Mouse (Mus musculus) C2C12 (cell line): ENCODE measurements around the gene Tbc1d23. TPM values are rescaled to one million over a fixed set of nuclear protein-coding genes. Genes with fewer than 3 reads are reported as not detected.
A peak's percentile ranks its signal among the peaks of the same experiment; 100 is the strongest.

Source experiments
- H3K27me3 ChIP-seq: one replicate; pipeline ENCODE4 v1.6.1; 2011; ENCODE audit not compliant: control insufficient read depth, insufficient read depth, insufficient read length
- H3K36me3 ChIP-seq: one replicate; pipeline ENCODE4 v1.6.1; 2011; ENCODE audit not compliant: control insufficient read depth, insufficient read depth
- H3K4me3 ChIP-seq: one replicate; pipeline ENCODE4 v1.5.1; 2011; ENCODE audit warnings: mild to moderate bottlenecking, control low read depth; ENCODE audit not compliant: poor library complexity, insufficient read depth, severe bottlenecking
- H3K79me2 ChIP-seq: one replicate; pipeline ENCODE4 v1.6.1; 2011; ENCODE audit not compliant: control insufficient read depth, insufficient read depth
- H3K79me3 ChIP-seq: one replicate; pipeline ENCODE4 v1.6.1; 2011; ENCODE audit warnings: low read depth, control low read depth
- H3ac ChIP-seq: one replicate; pipeline ENCODE3; 2011; ENCODE audit warnings: low read depth; ENCODE audit not compliant: control insufficient read depth, insufficient read length
- CEBPB ChIP-seq: IDR thresholded peaks from one replicate; pipeline ENCODE4 v1.6.1; 2011; ENCODE audit warnings: low read depth, mild to moderate bottlenecking, control low read depth, moderate library complexity
- CTCF ChIP-seq: IDR thresholded peaks from one replicate; pipeline ENCODE4 v1.5.1; 2011; ENCODE audit not compliant: control insufficient read depth, insufficient read depth, insufficient read length
- FOSL1 ChIP-seq: IDR thresholded peaks from one replicate; pipeline ENCODE4 v1.8.0; 2011; ENCODE audit warnings: mild to moderate bottlenecking, low read length; ENCODE audit not compliant: poor library complexity, insufficient read depth, severe bottlenecking
- MAX ChIP-seq: IDR thresholded peaks from one replicate; pipeline ENCODE4 v1.6.1; 2011; ENCODE audit warnings: mild to moderate bottlenecking, control low read depth
- MYOD1 ChIP-seq: IDR thresholded peaks from one replicate; pipeline ENCODE4 v1.6.1; 2011; ENCODE audit warnings: low read depth; ENCODE audit not compliant: control insufficient read depth, insufficient read length
- MYOG ChIP-seq: IDR thresholded peaks from one replicate; pipeline ENCODE4 v1.6.1; 2011; ENCODE audit not compliant: control insufficient read depth, insufficient read length; ENCODE audit errors: extremely low read depth
- USF1 ChIP-seq: IDR thresholded peaks from one replicate; pipeline ENCODE4 v1.6.1; 2011; ENCODE audit warnings: low read depth, mild to moderate bottlenecking, control low read depth, moderate library complexity
- polyA plus RNA-seq: library from polyadenylated mRNA; unstranded; fragments of >200 nt; fragmentation: generic; extraction: Trizol; gene quantifications from one replicate; pipeline ENCODE4 v1.2.1, GENCODE M21; 2012; ENCODE audit warnings: missing spikeins

Tbc1d23 gene
- polyA plus RNA-seq, 1 experiment = 5.3 TPM

DNA sequence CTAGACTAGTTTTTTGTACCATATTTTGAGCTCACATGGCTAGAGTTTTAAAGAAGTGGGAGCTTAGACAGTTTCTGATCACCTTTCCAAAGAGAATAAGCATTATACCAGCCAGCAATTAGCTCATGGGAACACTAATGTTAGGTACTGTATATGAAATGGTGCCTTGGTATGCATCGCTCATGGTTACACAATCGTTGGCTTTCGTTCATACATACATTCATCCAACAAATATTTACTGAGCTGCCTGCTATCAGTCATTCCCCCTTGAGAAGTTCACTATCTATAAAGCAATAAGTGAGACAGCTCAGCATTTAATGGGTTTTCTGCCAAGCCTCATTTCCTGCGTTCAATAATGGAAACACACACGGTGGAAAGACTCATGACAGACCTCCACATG, 4.9 kb downstream of the Tbc1d23 start:
- no peaks in the 10 kb centered on the region for H3K27me3 ChIP-seq
- no peak for TF ChIP-seq CTCF
- TF ChIP-seq CEBPB = peak; percentile 60
- no peak for TF ChIP-seq MAX
- TF ChIP-seq MYOG = no peak
- TF ChIP-seq FOSL1 = no peak
- no peak for TF ChIP-seq USF1
- no peak for TF ChIP-seq MYOD1
- H3K36me3 ChIP-seq = no peaks in the 10 kb centered on the region
- H3K4me3 ChIP-seq = no peak overlapping the region
- peaks cover 34% of the 10 kb centered on the region for H3K79me3 ChIP-seq
- peaks cover 50% of the 10 kb centered on the region for H3K79me2 ChIP-seq
- H3ac ChIP-seq = no peak overlapping the region

DNA sequence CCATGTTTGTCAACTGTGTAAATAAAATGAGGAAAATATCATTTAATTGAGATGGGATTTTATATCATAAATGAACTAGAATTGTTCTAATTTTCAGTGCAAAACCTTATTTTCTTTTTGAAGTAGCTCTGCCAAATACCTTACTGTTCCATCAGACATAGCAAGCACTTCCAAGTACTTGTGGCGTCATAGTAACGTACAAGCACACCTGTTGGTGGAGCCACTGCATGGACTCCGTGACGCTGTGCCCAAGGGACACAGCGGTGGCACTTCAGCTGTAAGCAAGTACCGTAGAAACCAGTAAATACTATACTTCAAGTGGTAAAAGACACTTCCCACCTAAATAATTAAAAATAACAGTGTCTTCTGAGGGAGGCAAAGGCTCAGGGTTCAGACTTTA, 10.9 kb downstream of the Tbc1d23 start:
- no peak overlapping the region for H3K4me3 ChIP-seq
- H3ac ChIP-seq = no peak overlapping the region
- H3K27me3 ChIP-seq = no peaks in the 10 kb centered on the region
- H3K79me2 ChIP-seq = peaks cover 9% of the 10 kb centered on the region
- H3K36me3 ChIP-seq = peaks cover 4% of the 10 kb centered on the region
- TF ChIP-seq CEBPB = no peak
- no peak for TF ChIP-seq USF1
- no peak for TF ChIP-seq CTCF
- TF ChIP-seq MYOD1 = no peak
- no peak for TF ChIP-seq FOSL1
- TF ChIP-seq MAX = no peak
- TF ChIP-seq MYOG = no peak
- peaks cover 10% of the 10 kb centered on the region for H3K79me3 ChIP-seq

DNA sequence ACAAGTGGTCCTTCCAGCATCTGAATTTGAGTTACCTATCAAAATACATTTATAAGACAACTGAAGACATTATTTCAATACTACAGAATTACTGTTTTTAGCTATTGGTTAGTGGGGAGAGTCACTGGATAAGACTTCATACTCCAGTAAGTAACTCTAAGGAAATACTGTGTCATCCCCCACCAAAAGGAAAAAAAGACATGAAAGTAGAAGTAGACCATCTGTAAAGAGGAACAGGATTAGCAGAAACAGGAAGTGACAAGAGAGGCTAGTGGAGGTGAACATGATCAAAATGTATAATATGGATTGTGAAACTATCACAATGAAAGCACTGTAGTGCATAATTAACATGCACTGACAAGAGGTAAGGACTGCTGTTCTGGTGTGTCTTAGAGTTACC, 15.3 kb downstream of the Tbc1d23 start:
- H3K27me3 ChIP-seq = no peaks in the 10 kb centered on the region
- H3K79me2 ChIP-seq = no peaks in the 10 kb centered on the region
- peaks cover 1% of the 10 kb centered on the region for H3K79me3 ChIP-seq
- TF ChIP-seq USF1 (no peak), CEBPB (no peak), MYOD1 (no peak), CTCF (no peak), MAX (no peak), MYOG (no peak)
- no peak overlapping the region for H3ac ChIP-seq
- H3K4me3 ChIP-seq = no peak overlapping the region
- peaks cover 10% of the 10 kb centered on the region for H3K36me3 ChIP-seq

DNA sequence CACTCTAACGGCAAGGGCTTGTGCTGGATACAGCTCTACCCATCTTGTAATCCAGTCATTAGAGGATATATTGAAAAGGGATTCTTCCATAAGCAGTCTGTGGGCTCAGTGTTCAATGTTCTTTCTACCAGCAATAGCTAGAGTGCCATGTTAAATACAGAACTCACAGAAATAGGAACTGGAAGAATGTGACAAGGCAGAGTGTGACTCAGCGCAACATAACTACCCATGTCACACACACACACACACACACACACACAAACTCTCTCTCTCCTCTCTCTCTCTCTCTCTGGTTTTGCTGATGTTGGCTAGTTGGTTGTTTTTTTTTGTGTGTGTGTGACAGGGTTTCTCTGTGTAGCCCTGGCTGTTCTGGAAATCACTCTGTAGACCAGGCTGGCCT, 20.3 kb downstream of the Tbc1d23 start:
- Histone ChIP-seq H3K36me3 (peaks cover 6% of the 10 kb centered on the region), H3K4me3 (no peak overlapping the region)

DNA sequence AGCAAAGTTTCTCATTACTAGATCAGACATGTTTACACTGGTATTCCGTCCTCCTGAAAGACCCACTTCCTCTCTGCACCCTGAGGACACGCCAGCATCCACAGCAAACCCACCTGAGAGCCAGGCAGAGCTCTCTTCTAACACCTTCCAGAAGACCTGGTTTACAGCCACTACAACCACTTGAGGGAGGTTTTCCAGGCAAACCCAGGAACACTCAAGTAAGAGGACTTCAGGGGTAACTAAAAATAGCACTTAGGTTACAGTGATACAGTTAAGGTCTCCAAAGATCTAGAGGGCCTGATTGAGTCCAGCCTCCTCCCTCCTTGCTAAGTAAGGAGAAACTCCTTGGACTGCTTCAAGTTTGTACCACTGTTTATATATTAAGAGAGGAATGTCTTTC, 23.0 kb downstream of the Tbc1d23 start:
- no peaks in the 10 kb centered on the region for H3K79me3 ChIP-seq
- H3K27me3 ChIP-seq = no peaks in the 10 kb centered on the region
- no peak overlapping the region for H3ac ChIP-seq
- no peak overlapping the region for H3K4me3 ChIP-seq
- no peaks in the 10 kb centered on the region for H3K79me2 ChIP-seq
- TF ChIP-seq MAX (no peak), MYOG (no peak)
- peaks cover 6% of the 10 kb centered on the region for H3K36me3 ChIP-seq

More for the DNA sequence above, 20.3 kb downstream of the Tbc1d23 start:
- Histone ChIP-seq H3ac (no peak overlapping the region), H3K79me3 (no peaks in the 10 kb centered on the region), H3K79me2 (no peaks in the 10 kb centered on the region), H3K27me3 (no peaks in the 10 kb centered on the region)
- TF ChIP-seq MYOD1 = no peak
- no peak for TF ChIP-seq FOSL1
- TF ChIP-seq CTCF = no peak
- no peak for TF ChIP-seq MYOG
- no peak for TF ChIP-seq USF1
- no peak for TF ChIP-seq CEBPB
- TF ChIP-seq MAX = no peak

DNA sequence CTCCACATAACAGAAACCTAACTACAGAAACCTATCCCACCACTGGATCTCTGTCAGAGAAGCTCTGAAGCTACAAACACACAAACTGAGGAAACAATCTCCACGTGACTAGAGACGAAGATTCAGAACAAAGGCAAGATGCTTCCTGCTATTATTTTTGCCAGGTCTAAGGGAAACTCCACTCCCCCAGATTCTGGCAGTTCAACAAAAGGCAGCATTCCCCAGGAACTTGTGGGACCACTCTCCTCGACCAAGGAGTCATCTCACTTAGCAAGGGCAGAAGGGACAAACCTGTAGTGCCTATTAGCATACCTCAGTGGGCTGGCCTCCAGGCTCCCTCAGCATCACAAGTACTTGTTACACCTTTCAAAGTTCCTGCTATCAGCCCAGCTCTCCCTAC, 34.0 kb downstream of the Tbc1d23 start:
- TF ChIP-seq CTCF = no peak
- no peak for TF ChIP-seq CEBPB
- no peak for TF ChIP-seq MAX
- TF ChIP-seq USF1 = no peak
- no peak for TF ChIP-seq MYOD1
- H3ac ChIP-seq = no peak overlapping the region
- H3K27me3 ChIP-seq = no peaks in the 10 kb centered on the region
- no peaks in the 10 kb centered on the region for H3K79me2 ChIP-seq
- no peaks in the 10 kb centered on the region for H3K79me3 ChIP-seq
- H3K36me3 ChIP-seq = peaks cover 16% of the 10 kb centered on the region
- no peak overlapping the region for H3K4me3 ChIP-seq
